Mouse (Mus musculus): ENCODE data around the gene Elane. TPM values are rescaled to one million over a fixed set of nuclear protein-coding genes. Genes with fewer than 3 reads are reported as not detected.

The Elane gene
- polyA plus RNA-seq, 1 experiment from 2014 or later: 0.47 TPM

DNA sequence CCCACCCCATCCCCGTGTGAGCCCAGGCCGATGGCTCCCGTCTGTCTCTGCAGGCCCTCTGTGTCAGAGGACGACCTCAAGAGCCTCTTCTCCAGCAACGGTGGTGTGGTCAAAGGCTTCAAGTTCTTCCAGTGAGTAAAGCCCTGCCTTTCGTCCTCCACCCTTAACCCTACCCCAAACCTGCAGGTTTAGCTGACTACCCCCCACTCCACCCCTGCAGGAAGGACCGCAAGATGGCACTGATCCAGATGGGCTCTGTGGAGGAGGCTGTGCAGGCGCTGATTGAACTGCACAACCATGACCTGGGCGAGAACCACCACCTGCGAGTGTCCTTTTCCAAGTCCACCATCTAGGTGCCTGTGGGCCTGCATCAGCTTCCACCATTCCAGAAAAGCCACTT lies 23.1 kb upstream of the Elane start:
- Histone ChIP-seq H3K27me3 (ENCODE audit: control insufficient read depth, insufficient read depth, low read length) (no peaks in the 10 kb centered on the region), H3K36me3 (replicated peaks; ENCODE audit: control insufficient read depth, insufficient read depth) (peaks cover 97% of the 10 kb centered on the region), H3K9ac (no peak overlapping the region), H3K4me2 (replicated peaks) (no peak overlapping the region), H3K9me3 (ENCODE audit: control insufficient read depth, low read length) (no peaks in the 10 kb centered on the region), H3K27ac (no peak overlapping the region), H3K4me3 (replicated peaks; ENCODE audit: low read length) (no peak overlapping the region), H3K4me1 (replicated peaks; ENCODE audit: control insufficient read depth, insufficient read depth, low read length) (peaks cover 16% of the 10 kb centered on the region)
- no peak for DNase-seq (ENCODE audit: low spot score)
- no peak for ATAC-seq (ENCODE audit: low FRiP score)
- whole genome bisulfite sequencing: 72% methylated on average over 10 of the region's 10 CpGs

DNA sequence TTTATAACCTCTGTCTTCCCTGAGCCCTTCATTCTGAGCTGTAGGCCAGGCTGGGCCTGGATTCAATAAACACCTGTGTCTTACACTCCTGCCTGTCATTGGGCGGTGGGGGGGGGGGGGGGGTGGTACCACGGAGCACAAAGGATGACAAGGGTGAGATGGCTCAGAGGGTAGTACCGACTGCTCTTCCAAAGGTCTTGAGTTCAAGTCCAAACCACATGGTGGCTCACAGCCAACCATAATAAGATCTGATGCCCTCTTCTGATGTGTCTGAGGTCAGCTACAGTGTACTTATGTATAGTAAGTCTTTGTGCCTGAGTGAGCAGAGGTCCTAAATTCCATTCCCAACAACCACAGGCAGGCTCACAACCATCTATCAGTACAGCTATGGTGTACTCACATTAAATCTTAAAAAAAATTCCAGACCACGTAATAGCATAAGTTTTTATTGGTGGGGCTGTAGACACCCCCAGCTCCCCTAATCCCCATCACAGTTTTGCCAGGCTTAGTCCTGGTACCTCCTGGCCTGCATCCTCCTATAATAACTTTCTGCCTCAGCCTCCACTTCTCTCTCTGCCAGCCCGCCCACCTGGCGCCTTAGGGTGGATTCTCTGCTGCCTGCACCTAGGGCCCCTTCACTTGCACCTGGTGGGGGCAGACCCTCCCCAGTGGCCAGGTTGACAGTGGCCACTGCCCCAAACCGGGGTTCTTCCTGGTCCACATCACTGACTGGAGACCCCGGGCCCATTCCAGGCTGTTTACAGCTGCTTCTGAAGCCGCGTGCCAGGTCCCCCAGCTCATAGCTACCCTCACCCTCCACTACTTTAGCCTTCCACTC lies 21.5 kb upstream of the Elane start:
- Histone ChIP-seq H3K27ac (0 out of 2 replicates have a peak overlapping the region, but pooled peaks have one; percentile 26), H3K9me3 (ENCODE audit: control insufficient read depth, low read length) (no peaks in the 10 kb centered on the region), H3K4me2 (replicated peaks) (no peak overlapping the region), H3K36me3 (replicated peaks; ENCODE audit: control insufficient read depth, insufficient read depth) (peaks cover 96% of the 10 kb centered on the region), H3K4me1 (replicated peaks; ENCODE audit: control insufficient read depth, insufficient read depth, low read length) (peaks cover 9% of the 10 kb centered on the region), H3K9ac (no peak overlapping the region), H3K27me3 (ENCODE audit: control insufficient read depth, insufficient read depth, low read length) (no peaks in the 10 kb centered on the region), H3K4me3 (replicated peaks; ENCODE audit: low read length) (no peak overlapping the region)
- ATAC-seq (ENCODE audit: low FRiP score) (0 out of 2 replicates have a peak, but pooled peaks have one; percentile 4), DNase-seq (ENCODE audit: low spot score) (no peak)
- WGBS: 60% methylated on average over 10 of the region's 10 CpGs

DNA sequence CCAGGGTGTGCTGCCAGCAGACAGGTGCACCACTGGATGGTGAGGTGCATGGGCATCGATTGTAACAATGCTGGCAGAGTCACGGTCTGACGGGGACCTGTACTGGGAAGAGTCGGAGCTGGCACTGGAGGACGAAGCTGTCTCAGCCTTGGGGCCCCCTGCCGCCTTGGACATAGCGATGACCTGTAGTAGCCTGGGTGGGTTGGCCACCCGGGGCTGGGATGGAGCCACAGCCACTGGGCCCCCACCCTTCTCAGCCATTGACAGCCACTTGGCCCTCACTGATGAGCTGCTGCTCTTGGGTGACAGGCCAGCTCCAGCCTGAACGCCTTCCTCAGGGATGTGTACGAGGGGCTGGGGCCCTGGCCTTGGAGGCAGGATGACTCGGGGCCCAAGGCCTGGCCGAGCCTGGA lies 20.9 kb upstream of the Elane start:
- WGBS: 56% methylated on average over 12 of the region's 12 CpGs
- DNase-seq (ENCODE audit: low spot score) (no peak), ATAC-seq (ENCODE audit: low FRiP score) (0 out of 2 replicates have a peak, but pooled peaks have one; percentile 9)
- Histone ChIP-seq H3K4me3 (replicated peaks; ENCODE audit: low read length) (no peak overlapping the region), H3K36me3 (replicated peaks; ENCODE audit: control insufficient read depth, insufficient read depth) (peaks cover 96% of the 10 kb centered on the region), H3K27me3 (ENCODE audit: control insufficient read depth, insufficient read depth, low read length) (no peaks in the 10 kb centered on the region), H3K9me3 (ENCODE audit: control insufficient read depth, low read length) (no peaks in the 10 kb centered on the region), H3K4me1 (replicated peaks; ENCODE audit: control insufficient read depth, insufficient read depth, low read length) (peaks cover 13% of the 10 kb centered on the region), H3K4me2 (replicated peaks) (no peak overlapping the region), H3K9ac (no peak overlapping the region), H3K27ac (0 out of 2 replicates have a peak overlapping the region, but pooled peaks have one; percentile 26)

DNA sequence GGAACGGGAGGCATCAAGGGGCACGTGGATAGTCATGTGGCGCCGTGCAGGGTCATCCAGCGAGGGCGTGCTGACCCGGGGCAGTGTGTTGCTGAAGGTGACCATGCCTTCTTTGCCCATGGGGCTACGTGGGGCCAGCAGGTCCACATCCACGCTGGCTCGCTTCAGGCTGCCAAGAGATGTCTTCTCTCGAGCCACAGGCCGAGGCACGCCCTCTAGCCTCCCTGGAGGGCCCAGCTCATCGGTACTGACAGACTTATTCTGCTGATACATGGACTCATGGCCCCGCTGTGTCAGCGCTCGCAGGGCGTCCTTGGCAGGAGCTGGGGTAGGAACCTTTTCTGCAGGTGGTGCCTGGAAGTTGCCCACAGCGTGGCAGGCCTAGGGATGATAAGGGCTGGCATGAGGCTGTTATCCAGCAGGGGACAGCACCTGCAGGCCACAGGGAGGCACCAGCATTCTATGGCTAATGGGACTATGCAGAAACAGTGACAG lies 20.2 kb upstream of the Elane start:
- Histone ChIP-seq H3K4me3 (replicated peaks; ENCODE audit: low read length) (no peak overlapping the region), H3K4me2 (replicated peaks) (no peak overlapping the region), H3K27ac (no peak overlapping the region), H3K9ac (0 out of 2 replicates have a peak overlapping the region, but pooled peaks have one; percentile 16), H3K27me3 (ENCODE audit: control insufficient read depth, insufficient read depth, low read length) (no peaks in the 10 kb centered on the region), H3K4me1 (replicated peaks; ENCODE audit: control insufficient read depth, insufficient read depth, low read length) (peaks cover 13% of the 10 kb centered on the region), H3K9me3 (ENCODE audit: control insufficient read depth, low read length) (no peaks in the 10 kb centered on the region), H3K36me3 (replicated peaks; ENCODE audit: control insufficient read depth, insufficient read depth) (peaks cover 96% of the 10 kb centered on the region)
- ATAC-seq (ENCODE audit: low FRiP score) (no peak), DNase-seq (ENCODE audit: low spot score) (no peak)
- 74% methylated on average over 19 of the region's 19 CpGs for WGBS

DNA sequence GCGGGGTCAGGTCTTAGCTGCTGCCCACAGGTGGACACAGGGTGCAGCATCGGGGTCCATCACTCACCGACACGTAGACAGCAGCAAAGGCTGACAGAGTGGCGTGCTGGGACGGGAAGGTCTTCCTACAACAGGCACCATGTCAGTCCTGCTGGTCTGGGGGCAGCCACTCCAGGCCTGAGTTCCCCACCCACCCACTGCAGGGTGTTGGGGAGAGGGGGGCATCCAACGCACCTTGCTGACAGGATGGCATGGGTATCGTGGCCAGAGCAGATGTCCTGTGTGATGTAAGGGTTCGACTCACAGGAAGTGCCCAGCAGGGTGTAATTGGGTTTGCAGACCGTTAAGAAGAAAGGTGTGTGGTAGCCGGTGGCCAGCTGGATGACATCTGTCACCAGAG lies 19.4 kb upstream of the Elane start:
- Histone ChIP-seq H3K36me3 (replicated peaks; ENCODE audit: control insufficient read depth, insufficient read depth) (peaks cover 96% of the 10 kb centered on the region), H3K4me2 (replicated peaks) (no peak overlapping the region), H3K9me3 (ENCODE audit: control insufficient read depth, low read length) (no peaks in the 10 kb centered on the region), H3K4me3 (replicated peaks; ENCODE audit: low read length) (no peak overlapping the region), H3K9ac (no peak overlapping the region), H3K4me1 (replicated peaks; ENCODE audit: control insufficient read depth, insufficient read depth, low read length) (peaks cover 19% of the 10 kb centered on the region), H3K27me3 (ENCODE audit: control insufficient read depth, insufficient read depth, low read length) (no peaks in the 10 kb centered on the region), H3K27ac (no peak overlapping the region)
- DNase-seq (ENCODE audit: low spot score) (no peak), ATAC-seq (ENCODE audit: low FRiP score) (no peak)
- 83% methylated on average over 11 of the region's 11 CpGs for WGBS

DNA sequence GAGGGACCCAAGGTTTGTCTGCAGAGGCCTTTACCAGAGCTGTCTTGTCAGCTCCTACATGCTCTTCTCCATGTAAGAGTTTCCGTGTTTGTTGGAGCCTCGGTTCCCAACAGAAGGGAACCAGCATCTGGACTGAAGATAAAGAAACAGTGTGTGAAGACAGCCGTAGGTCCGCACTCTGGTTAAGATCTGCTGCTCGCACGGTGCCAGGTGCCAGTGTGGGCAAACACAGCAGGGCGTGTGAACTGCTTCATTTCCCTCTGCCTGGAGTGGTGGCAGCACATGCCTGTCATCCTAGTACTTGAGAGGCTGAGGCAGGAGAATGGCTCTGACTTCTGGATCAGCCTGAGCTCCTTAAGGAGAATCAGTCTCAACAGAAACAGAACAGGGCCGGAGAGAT lies 14.2 kb upstream of the Elane start:
- Histone ChIP-seq H3K27me3 (ENCODE audit: control insufficient read depth, insufficient read depth, low read length) (no peaks in the 10 kb centered on the region), H3K9ac (peak overlapping the region; percentile 96; the same call in 1 of the 2 replicates), H3K4me3 (replicated peaks; ENCODE audit: low read length) (peak overlapping the region; percentile 67), H3K4me1 (replicated peaks; ENCODE audit: control insufficient read depth, insufficient read depth, low read length) (peaks cover 41% of the 10 kb centered on the region), H3K4me2 (replicated peaks) (peak overlapping the region; percentile 87), H3K9me3 (ENCODE audit: control insufficient read depth, low read length) (no peaks in the 10 kb centered on the region), H3K27ac (no peak overlapping the region), H3K36me3 (replicated peaks; ENCODE audit: control insufficient read depth, insufficient read depth) (peaks cover 48% of the 10 kb centered on the region)
- ATAC-seq (ENCODE audit: low FRiP score) (no peak), DNase-seq (ENCODE audit: low spot score) (no peak)
- WGBS: 93% methylated on average over 8 of the region's 8 CpGs

DNA sequence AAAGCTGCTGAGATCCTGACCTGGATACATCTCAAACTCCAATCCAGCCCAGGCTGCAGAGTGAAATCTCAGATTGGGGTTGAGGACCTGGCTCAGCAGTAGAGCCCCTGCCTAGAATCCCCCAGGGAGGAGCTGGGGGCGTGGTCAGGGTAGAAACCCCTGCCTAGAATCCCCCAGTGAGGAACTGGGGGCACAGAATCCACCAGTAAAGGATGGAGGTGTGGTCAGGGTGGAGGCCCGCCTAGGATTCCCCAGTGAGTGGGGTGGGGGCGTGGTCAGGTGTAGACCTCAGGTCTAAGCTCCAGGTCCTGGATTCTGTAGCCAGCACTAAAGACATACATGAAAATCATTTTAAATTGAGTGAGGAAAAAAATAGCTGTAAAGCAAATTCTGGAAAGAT lies 13.2 kb upstream of the Elane start:
- Histone ChIP-seq H3K36me3 (replicated peaks; ENCODE audit: control insufficient read depth, insufficient read depth) (peaks cover 39% of the 10 kb centered on the region), H3K4me1 (replicated peaks; ENCODE audit: control insufficient read depth, insufficient read depth, low read length) (peaks cover 41% of the 10 kb centered on the region), H3K9ac (peak overlapping the region; percentile 96), H3K27ac (peak overlapping the region; percentile 96), H3K27me3 (ENCODE audit: control insufficient read depth, insufficient read depth, low read length) (no peaks in the 10 kb centered on the region; the same call in 1 of the 2 replicates), H3K9me3 (ENCODE audit: control insufficient read depth, low read length) (no peaks in the 10 kb centered on the region), H3K4me2 (replicated peaks) (peak overlapping the region; percentile 87), H3K4me3 (replicated peaks; ENCODE audit: low read length) (peak overlapping the region; percentile 67)
- ATAC-seq (ENCODE audit: low FRiP score): no peak
- 48% methylated on average over 3 of the region's 3 CpGs for WGBS
- no peak for DNase-seq (ENCODE audit: low spot score)

DNA sequence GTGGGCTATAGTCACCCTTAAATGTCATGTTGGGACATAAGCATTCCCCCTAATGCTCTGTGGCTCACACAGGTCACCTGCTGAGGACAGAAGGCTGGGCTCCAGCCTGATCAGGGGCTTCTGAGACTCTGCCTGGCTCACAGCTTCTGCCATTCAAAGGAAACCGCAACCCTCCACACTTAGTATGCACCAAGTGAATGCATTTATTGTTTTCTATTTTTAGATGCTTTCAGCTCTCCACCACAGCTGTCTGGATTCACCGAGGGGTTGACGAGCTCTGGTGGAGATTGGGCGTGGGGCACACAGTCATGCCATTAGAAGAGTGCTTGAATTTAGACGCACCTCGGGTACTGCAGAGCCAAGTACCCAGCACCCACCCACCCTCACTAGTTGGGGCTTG lies 12.7 kb upstream of the Elane start:
- WGBS: 2% methylated on average over 6 of the region's 6 CpGs

DNA sequence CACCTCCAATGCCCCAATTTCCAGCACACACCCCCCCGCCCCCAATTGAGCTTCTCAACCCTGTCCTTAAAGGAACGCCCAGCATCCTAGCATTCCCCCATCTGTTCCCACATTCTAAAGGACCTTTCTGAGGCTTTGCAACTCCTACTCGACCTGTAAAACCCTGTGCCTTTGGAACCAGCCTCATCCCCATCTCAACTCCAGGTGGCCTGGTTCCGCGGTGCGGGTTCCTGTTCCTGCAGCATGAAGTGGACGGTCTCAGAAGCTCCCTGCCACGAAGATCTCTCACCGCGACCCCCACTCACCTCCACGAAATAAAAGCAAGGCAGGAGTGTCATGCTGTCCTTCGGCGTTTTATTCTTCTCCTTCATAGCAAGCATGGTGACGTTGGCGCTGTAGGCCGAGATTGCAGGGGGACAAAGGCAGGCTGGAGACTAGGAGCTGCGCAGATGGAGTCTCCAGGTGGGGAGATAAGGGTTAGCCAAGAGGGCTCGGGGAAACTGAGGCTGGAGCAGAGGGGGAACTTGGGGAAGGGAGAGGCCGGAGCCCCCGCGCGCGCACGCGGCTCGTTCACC lies 12.2 kb upstream of the Elane start:
- peak overlapping the region; percentile 96 for H3K27ac ChIP-seq
- peaks cover 32% of the 10 kb centered on the region for H3K36me3 ChIP-seq (replicated peaks; ENCODE audit: control insufficient read depth, insufficient read depth)
- no peaks in the 10 kb centered on the region; the same call in 1 of the 2 replicates for H3K27me3 ChIP-seq (ENCODE audit: control insufficient read depth, insufficient read depth, low read length)
- H3K4me1 ChIP-seq (replicated peaks; ENCODE audit: control insufficient read depth, insufficient read depth, low read length): peaks cover 41% of the 10 kb centered on the region
- DNase-seq (ENCODE audit: low spot score): no peak
- H3K9me3 ChIP-seq (ENCODE audit: control insufficient read depth, low read length): no peaks in the 10 kb centered on the region
- H3K4me2 ChIP-seq (replicated peaks): peak overlapping the region; percentile 87
- ATAC-seq (ENCODE audit: low FRiP score): no peak
- 2% methylated on average over 18 of the region's 26 CpGs for WGBS
- H3K9ac ChIP-seq: peak overlapping the region; percentile 96
- peak overlapping the region; percentile 67 for H3K4me3 ChIP-seq (replicated peaks; ENCODE audit: low read length)

More for the DNA sequence above, 12.7 kb upstream of the Elane start:
- Histone ChIP-seq H3K4me1 (replicated peaks; ENCODE audit: control insufficient read depth, insufficient read depth, low read length) (peaks cover 41% of the 10 kb centered on the region), H3K9ac (peak overlapping the region; percentile 96), H3K4me3 (replicated peaks; ENCODE audit: low read length) (peak overlapping the region; percentile 67), H3K27me3 (ENCODE audit: control insufficient read depth, insufficient read depth, low read length) (no peaks in the 10 kb centered on the region; the same call in 1 of the 2 replicates), H3K36me3 (replicated peaks; ENCODE audit: control insufficient read depth, insufficient read depth) (peaks cover 37% of the 10 kb centered on the region), H3K27ac (peak overlapping the region; percentile 96), H3K9me3 (ENCODE audit: control insufficient read depth, low read length) (no peaks in the 10 kb centered on the region), H3K4me2 (replicated peaks) (peak overlapping the region; percentile 87)
- DNase-seq (ENCODE audit: low spot score): no peak
- ATAC-seq (ENCODE audit: low FRiP score): no peak
